Mouse (Mus musculus) intestine, embryonic 14.5 days (tissue): ENCODE measurements around the gene Ccdc162. TPM values are rescaled to one million over a fixed set of nuclear protein-coding genes. Genes with fewer than 3 reads are reported as not detected.

Experiments
- ATAC-seq: fragments of 200-750 bp; cut with Nextera tagmentation; replicated peaks from 2 replicates; pipeline ENCODE4 v1.8.0; 2017; ENCODE audit warnings: low read depth, moderate number of reproducible peaks, moderate TSS enrichment, moderate library complexity; ENCODE audit not compliant: low FRiP score, low TSS enrichment
- DNase-seq: peaks from one replicate; pipeline ENCODE4 v3.0.0-alpha.2; 2018; ENCODE audit warnings: low spot score
- H3K27ac ChIP-seq: fragments of 300-500 bp; sonication (generic); 2 replicates; pipeline ENCODE4 v1.5.1; 2014; ENCODE audit warnings: low read depth, mild to moderate bottlenecking, control low read depth
- H3K27me3 ChIP-seq: fragments of 300-500 bp; sonication (generic); replicated peaks from 2 replicates; pipeline ENCODE4 v1.6.1; 2014; ENCODE audit warnings: low read length, control low read depth; ENCODE audit not compliant: control insufficient read depth, insufficient read depth
- H3K36me3 ChIP-seq: fragments of 300-500 bp; sonication (generic); 2 replicates; pipeline ENCODE4 v1.6.1; 2014; ENCODE audit warnings: low read length, control low read depth; ENCODE audit not compliant: control insufficient read depth, insufficient read depth
- H3K4me1 ChIP-seq: fragments of 300-500 bp; sonication (generic); replicated peaks from 2 replicates; pipeline ENCODE4 v1.6.1; 2014; ENCODE audit warnings: low read length, control low read depth, mixed read lengths; ENCODE audit not compliant: control insufficient read depth, insufficient read depth
- H3K4me2 ChIP-seq: fragments of 300-500 bp; sonication (generic); 2 replicates; pipeline ENCODE4 v1.6.1; 2014; ENCODE audit warnings: low read length
- H3K4me3 ChIP-seq: fragments of 300-500 bp; sonication (generic); 2 replicates; pipeline ENCODE4 v1.5.1; 2014; ENCODE audit warnings: low read depth, low read length, control low read depth, mixed read lengths
- H3K9ac ChIP-seq: fragments of 300-500 bp; sonication (generic); 2 replicates; pipeline ENCODE4 v1.6.1; 2014; ENCODE audit warnings: mild to moderate bottlenecking, low read length
- H3K9me3 ChIP-seq: fragments of 300-500 bp; sonication (generic); 2 replicates; pipeline ENCODE4 v1.6.1; 2016; ENCODE audit warnings: low read length, control low read depth; ENCODE audit not compliant: control insufficient read depth
- WGBS: fragments of 180-500 bp; shearing (Covaris S2); extraction: QIAGEN DNeasy Blood & Tissue Kit; methylation state at CpG from one replicate; pipeline ENCODE4 v1.1.7; 2014; 5-methylcytosine and 5-hydroxymethylcytosine counted together
- polyA plus RNA-seq: library from polyadenylated mRNA; unstranded; fragments of >200 nt; fragmentation: Nextera tagmentation; extraction: Ambion mirVana; gene quantifications from 2 replicates; pipeline ENCODE4 v1.2.1, GENCODE M21; 2014

The Ccdc162 gene
- polyA plus RNA-seq, 1 experiment from 2014 or later = 0.47 TPM

GRCm38 (mm10) chr10:41609475-41609874, 107.0 kb downstream of the Ccdc162 start:
- Histone ChIP-seq H3K36me3 (no peaks in the 10 kb centered on the region), H3K4me2 (no peak overlapping the region), H3K4me1 (peaks cover 6% of the 10 kb centered on the region; the same call in 1 of the 2 replicates), H3K9me3 (no peaks in the 10 kb centered on the region), H3K4me3 (no peak overlapping the region), H3K27ac (no peak overlapping the region), H3K9ac (no peak overlapping the region), H3K27me3 (no peaks in the 10 kb centered on the region)
- no peak for ATAC-seq
- DNase-seq = no peak
- WGBS = 65% methylated on average over 1 of the region's 1 CpGs

DNA sequence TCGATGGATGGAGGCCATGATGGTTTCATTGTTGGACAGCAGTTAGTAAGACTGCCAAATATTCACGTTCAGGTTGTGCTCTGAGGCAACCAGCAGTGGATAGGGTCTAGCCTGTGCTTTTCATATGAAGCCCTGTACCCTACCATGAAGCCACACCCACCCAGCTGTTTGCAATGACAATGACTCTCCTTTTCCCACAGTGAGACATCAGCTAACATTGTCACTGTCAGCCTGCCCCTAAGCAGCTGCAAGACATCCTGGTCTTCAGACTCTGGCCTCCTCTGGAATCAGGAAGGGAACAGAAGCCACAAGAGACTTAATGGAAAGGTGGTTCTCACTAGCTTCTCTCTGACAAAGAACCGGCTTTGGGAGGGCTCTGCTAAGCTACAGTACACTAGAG, 107.9 kb downstream of the Ccdc162 start:
- no peak overlapping the region for H3K4me3 ChIP-seq
- H3K36me3 ChIP-seq = no peaks in the 10 kb centered on the region
- ATAC-seq (no peak), DNase-seq (no peak)
- no peak overlapping the region for H3K27ac ChIP-seq
- H3K9me3 ChIP-seq = no peaks in the 10 kb centered on the region
- H3K4me1 ChIP-seq = peaks cover 6% of the 10 kb centered on the region; the same call in 1 of the 2 replicates
- 89% methylated on average over 3 of the region's 3 CpGs for WGBS
- H3K4me2 ChIP-seq = no peak overlapping the region
- no peak overlapping the region for H3K9ac ChIP-seq
- no peaks in the 10 kb centered on the region for H3K27me3 ChIP-seq

- 86% methylated on average over 1 of the region's 1 CpGs for WGBS
- Histone ChIP-seq H3K4me3 (no peak overlapping the region), H3K9me3 (no peaks in the 10 kb centered on the region), H3K4me1 (peaks cover 6% of the 10 kb centered on the region; the same call in 1 of the 2 replicates), H3K27ac (no peak overlapping the region), H3K9ac (no peak overlapping the region), H3K36me3 (no peaks in the 10 kb centered on the region), H3K27me3 (no peaks in the 10 kb centered on the region), H3K4me2 (no peak overlapping the region)
- ATAC-seq (no peak), DNase-seq (no peak)
Observed at GRCm38 (mm10) chr10:41602667-41603066, 113.8 kb downstream of the Ccdc162 start.

GRCm38 (mm10) chr10:41601898-41602545, 114.4 kb downstream of the Ccdc162 start:
- no peak overlapping the region for H3K4me2 ChIP-seq
- no peak overlapping the region for H3K27ac ChIP-seq
- H3K4me1 ChIP-seq = peaks cover 6% of the 10 kb centered on the region; the same call in 1 of the 2 replicates
- H3K9ac ChIP-seq = no peak overlapping the region
- no peaks in the 10 kb centered on the region for H3K36me3 ChIP-seq
- WGBS = 70% methylated on average over 7 of the region's 7 CpGs
- H3K9me3 ChIP-seq = no peaks in the 10 kb centered on the region
- no peak for DNase-seq
- ATAC-seq = no peak
- H3K4me3 ChIP-seq = no peak overlapping the region
- no peaks in the 10 kb centered on the region for H3K27me3 ChIP-seq

DNA sequence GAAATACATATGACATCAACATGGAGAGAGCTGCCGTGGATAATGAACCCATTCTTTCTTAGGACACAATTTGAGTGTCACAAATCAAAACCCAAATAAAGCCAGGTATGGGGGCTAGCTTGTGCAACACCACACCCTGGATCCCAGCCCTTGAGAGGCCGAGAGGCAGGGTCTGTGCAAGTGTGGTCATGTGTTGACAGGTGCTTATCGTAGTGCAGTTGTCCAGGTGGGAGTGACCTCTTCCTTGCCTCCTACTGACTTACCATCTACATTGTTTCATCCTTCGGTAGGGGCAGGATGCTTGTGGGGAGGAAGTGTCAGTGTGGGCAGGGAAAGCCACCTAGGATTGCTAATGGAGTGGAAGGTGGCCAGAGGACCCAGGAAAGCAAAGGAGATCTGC, 115.1 kb downstream of the Ccdc162 start:
- Histone ChIP-seq H3K9ac (no peak overlapping the region), H3K9me3 (no peaks in the 10 kb centered on the region), H3K27ac (no peak overlapping the region), H3K4me2 (no peak overlapping the region), H3K4me1 (peaks cover 6% of the 10 kb centered on the region; the same call in 1 of the 2 replicates), H3K4me3 (no peak overlapping the region), H3K36me3 (no peaks in the 10 kb centered on the region), H3K27me3 (no peaks in the 10 kb centered on the region)
- no peak for DNase-seq
- 79% methylated on average over 4 of the region's 4 CpGs for WGBS
- no peak for ATAC-seq

GRCm38 (mm10) chr10:41599051-41599450, 117.4 kb downstream of the Ccdc162 start:
- 78% methylated on average over 9 of the region's 9 CpGs for WGBS

GRCm38 (mm10) chr10:41598221-41598620, 118.2 kb downstream of the Ccdc162 start:
- DNase-seq = no peak
- Histone ChIP-seq H3K4me1 (0 out of 2 replicates have a peak, but pooled peaks cover 7% of the 10 kb centered on the region), H3K36me3 (no peaks in the 10 kb centered on the region), H3K27me3 (no peaks in the 10 kb centered on the region), H3K9me3 (no peaks in the 10 kb centered on the region), H3K9ac (no peak overlapping the region), H3K4me3 (no peak overlapping the region), H3K27ac (no peak overlapping the region), H3K4me2 (no peak overlapping the region)
- 46% methylated on average over 9 of the region's 9 CpGs for WGBS
- no peak for ATAC-seq

More at GRCm38 (mm10) chr10:41599051-41599450, 117.4 kb downstream of the Ccdc162 start:
- no peaks in the 10 kb centered on the region for H3K36me3 ChIP-seq
- H3K4me3 ChIP-seq = no peak overlapping the region
- no peak overlapping the region for H3K27ac ChIP-seq
- H3K9ac ChIP-seq = no peak overlapping the region
- H3K27me3 ChIP-seq = no peaks in the 10 kb centered on the region
- ATAC-seq (no peak), DNase-seq (no peak)
- H3K4me2 ChIP-seq = no peak overlapping the region
- no peaks in the 10 kb centered on the region for H3K9me3 ChIP-seq
- 0 out of 2 replicates have a peak, but pooled peaks cover 7% of the 10 kb centered on the region for H3K4me1 ChIP-seq

GRCm38 (mm10) chr10:41595550-41595949, 120.9 kb downstream of the Ccdc162 start:
- Histone ChIP-seq H3K4me2 (no peak overlapping the region), H3K27me3 (no peaks in the 10 kb centered on the region), H3K27ac (peak overlapping the region; percentile 12; the same call in 1 of the 2 replicates), H3K4me3 (no peak overlapping the region), H3K4me1 (0 out of 2 replicates have a peak, but pooled peaks cover 7% of the 10 kb centered on the region), H3K9me3 (no peaks in the 10 kb centered on the region), H3K36me3 (no peaks in the 10 kb centered on the region), H3K9ac (no peak overlapping the region)
- DNase-seq (no peak), ATAC-seq (no peak)
- 78% methylated on average over 3 of the region's 3 CpGs for WGBS

DNA sequence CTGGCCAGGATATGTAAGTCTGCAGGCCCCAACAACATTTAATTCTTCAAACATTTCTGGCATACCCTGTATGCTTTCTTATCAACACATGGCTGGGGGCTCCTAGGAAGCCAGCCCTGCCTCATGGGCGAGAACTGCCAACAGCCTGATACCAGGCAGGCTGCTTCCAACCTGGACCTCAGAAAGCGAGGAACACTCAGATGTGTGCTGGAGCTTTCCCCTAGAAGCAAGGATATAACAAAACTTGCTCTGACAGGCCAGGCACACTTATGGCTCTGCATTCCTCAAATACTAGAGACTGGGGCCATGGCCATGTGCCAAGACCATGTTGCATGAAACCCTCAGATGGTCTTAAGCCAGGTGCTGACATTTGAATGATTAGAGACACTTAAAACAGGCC, 121.5 kb downstream of the Ccdc162 start:
- 39% methylated on average over 2 of the region's 2 CpGs for WGBS
- H3K36me3 ChIP-seq = no peaks in the 10 kb centered on the region
- H3K27ac ChIP-seq = peak overlapping the region; percentile 63; the same call in 1 of the 2 replicates
- ATAC-seq (no peak), DNase-seq (no peak)
- no peak overlapping the region for H3K9ac ChIP-seq
- no peak overlapping the region for H3K4me3 ChIP-seq
- H3K4me2 ChIP-seq = no peak overlapping the region
- H3K9me3 ChIP-seq = no peaks in the 10 kb centered on the region
- H3K27me3 ChIP-seq = no peaks in the 10 kb centered on the region
- H3K4me1 ChIP-seq = 0 out of 2 replicates have a peak, but pooled peaks cover 7% of the 10 kb centered on the region
